In the genomic region with DNA sequence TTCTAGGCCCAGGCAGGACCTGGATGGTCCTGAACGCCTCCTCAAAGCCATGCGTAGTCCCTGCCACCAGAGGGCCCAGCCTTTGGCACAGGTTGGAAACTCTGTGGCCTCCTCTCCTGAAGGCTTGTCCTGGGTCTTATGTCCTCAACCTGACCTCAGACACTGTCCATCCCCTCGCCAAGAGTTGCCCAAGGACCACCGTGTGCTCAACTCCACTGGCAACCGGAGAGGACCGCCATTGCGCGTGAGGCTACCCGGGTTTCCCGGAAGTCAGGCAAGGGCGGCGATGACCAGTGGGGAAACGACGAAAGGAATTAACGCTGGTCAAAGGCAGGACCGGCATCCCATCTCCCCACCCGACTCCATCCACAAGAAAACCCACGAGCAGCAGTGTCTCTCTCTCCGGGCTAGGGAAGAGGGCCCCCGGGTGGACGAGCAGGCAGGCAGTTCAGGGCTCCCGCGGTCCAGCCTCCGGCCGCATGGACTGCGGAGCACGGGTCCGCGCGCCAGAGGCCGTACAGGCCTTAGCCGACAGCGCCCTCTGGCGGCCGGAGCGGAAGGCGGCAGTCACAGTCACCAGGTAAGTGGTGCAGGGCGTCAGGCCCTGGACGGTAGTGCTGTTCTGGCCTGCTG, we compare ENCODE assay signal across 8 mouse cellular contexts. TPM values are rescaled to one million over a fixed set of nuclear protein-coding genes. Genes with fewer than 3 reads are reported as not detected.
DNase-seq lines count a peak whose midpoint lies in the region; ATAC-seq and TF ChIP-seq lines count a peak whose summit lies in the region.

No protein-coding gene starts in this region.

- H3K4me1 ChIP-seq in ES-Bruce4 (ENCODE audit: control insufficient read depth, insufficient read depth, low read length) = no peaks in the 10 kb centered on the region
- H3K4me1 ChIP-seq in forebrain, embryonic 15.5 days = peaks cover 28% of the 10 kb centered on the region
- peaks cover 7% of the 10 kb centered on the region for H3K4me1 ChIP-seq in lung, adult 2 months (ENCODE audit: control insufficient read depth, insufficient read depth, low read length)
- H3K4me1 ChIP-seq in neural tube, embryonic 15.5 days = peaks cover 26% of the 10 kb centered on the region

- peak; percentile 85 for ATAC-seq in forebrain, embryonic 15.5 days (replicated peaks)
- ATAC-seq in neural tube, embryonic 15.5 days (ENCODE audit: low FRiP score) = peak; percentile 76

- H3K9me3 ChIP-seq in ES-Bruce4 (replicated peaks; ENCODE audit: control insufficient read depth, insufficient read depth, low read length, poor library complexity, severe bottlenecking) = no peaks in the 10 kb centered on the region
- H3K9me3 ChIP-seq in forebrain, embryonic 15.5 days = no peaks in the 10 kb centered on the region
- no peaks in the 10 kb centered on the region for H3K9me3 ChIP-seq in neural tube, embryonic 15.5 days (replicated peaks)

- H3K4me2 ChIP-seq in forebrain, embryonic 15.5 days (replicated peaks) = peak overlapping the region; percentile 79
- peak overlapping the region; percentile 82 for H3K4me2 ChIP-seq in neural tube, embryonic 15.5 days

- no peaks in the 10 kb centered on the region for H3K27me3 ChIP-seq in ES-Bruce4 (ENCODE audit: control insufficient read depth, insufficient read depth, low read length, poor library complexity, severe bottlenecking)
- 0 out of 2 replicates have a peak, but pooled peaks cover 8% of the 10 kb centered on the region for H3K27me3 ChIP-seq in forebrain, embryonic 15.5 days
- peaks cover 26% of the 10 kb centered on the region for H3K27me3 ChIP-seq in neural tube, embryonic 15.5 days (replicated peaks)

- peak overlapping the region; percentile 72 for H3K4me3 ChIP-seq in ES-Bruce4 (ENCODE audit: low read depth, low read length)
- peak overlapping the region; percentile 49 for H3K4me3 ChIP-seq in forebrain, embryonic 15.5 days
- peak overlapping the region; percentile 72 for H3K4me3 ChIP-seq in lung, adult 2 months (replicated peaks; ENCODE audit: extremely low read depth, low read depth, low read length)
- peak overlapping the region; percentile 48 for H3K4me3 ChIP-seq in neural tube, embryonic 15.5 days (replicated peaks)

- H3K27ac ChIP-seq in ES-Bruce4 (ENCODE audit: insufficient read depth, low read length) = no peak overlapping the region
- H3K27ac ChIP-seq in forebrain, embryonic 15.5 days (replicated peaks) = no peak overlapping the region
- H3K27ac ChIP-seq in neural tube, embryonic 15.5 days (replicated peaks) = peak overlapping the region; percentile 79

- H3K36me3 ChIP-seq in ES-Bruce4 (ENCODE audit: control insufficient read depth, insufficient read depth, low read length, poor library complexity, severe bottlenecking) = no peaks in the 10 kb centered on the region
- no peaks in the 10 kb centered on the region for H3K36me3 ChIP-seq in forebrain, embryonic 15.5 days
- H3K36me3 ChIP-seq in neural tube, embryonic 15.5 days = no peaks in the 10 kb centered on the region

- TF ChIP-seq EP300 in ES-Bruce4 (IDR thresholded peaks at IDR 0.05; ENCODE audit: insufficient read depth, low read depth, low read length) = no peak

- no peak for TF ChIP-seq POLR2A in ES-Bruce4 (IDR thresholded peaks at IDR 0.05; ENCODE audit: insufficient read depth, low read length)
- TF ChIP-seq POLR2A in lung, adult 2 months (IDR thresholded peaks at IDR 0.05; ENCODE audit: borderline replicate concordance, extremely low read depth, low read depth, low read length) = peak; percentile 62

- H3K9ac ChIP-seq in ES-Bruce4 (ENCODE audit: low read depth, poor library complexity, severe bottlenecking) = peak overlapping the region; percentile 74
- peak overlapping the region; percentile 69 for H3K9ac ChIP-seq in forebrain, embryonic 15.5 days (replicated peaks)
- peak overlapping the region; percentile 64 for H3K9ac ChIP-seq in neural tube, embryonic 15.5 days (replicated peaks)

- peak; percentile 93 for DNase-seq in cerebellum, adult 11 months
- DNase-seq in heart, postnatal 36 days = peak; percentile 93 to 96
- peak; percentile 80 to 93 for DNase-seq in layer of hippocampus, adult 18-20 months (ENCODE audit: low spot score in 2 of 2)
- DNase-seq in lung, adult 2 months = peak; percentile 91
- peak; percentile 89 for DNase-seq in testis, postnatal 14 days (ENCODE audit: low spot score)

- peak; percentile 96 for TF ChIP-seq CTCF in ES-Bruce4 (IDR thresholded peaks at IDR 0.05; ENCODE audit: low read depth, low read length)
- TF ChIP-seq CTCF in lung, adult 2 months (IDR thresholded peaks at IDR 0.05; ENCODE audit: insufficient read depth, low read length) = peak; percentile 87

- WGBS in forebrain, embryonic 15.5 days = under 1% methylated on average over 39 of the region's 39 CpGs
- under 1% methylated on average over 39 of the region's 39 CpGs for whole genome bisulfite sequencing in lung, adult 2 months
- WGBS in neural tube, embryonic 15.5 days = under 1% methylated on average over 39 of the region's 39 CpGs

- intact Hi-C loops in heart, postnatal 36 days (cut with DNase I) = loop anchor here (1.0 to 2.0 kb wide), 2 partner anchors 14 to 49 kb away; no protein-coding TSS in a partner anchor

RNA-seq across cellular contexts. Expression of a gene that starts 4.5 kb away (rescaled TPM):
- 0.67 and 0.99 TPM in 2 replicates for polyA plus RNA-seq in ES-Bruce4 (2011; ENCODE audit: insufficient read depth, insufficient read length, low read depth, missing spikeins)
- 21.8 and 22.6 TPM in 2 replicates for polyA plus RNA-seq in forebrain, embryonic 15.5 days (2015; fragmentation: Nextera tagmentation; extraction: Ambion mirVana)
- 1 to 10 TPM; 6.6 to 7.9 TPM for total RNA-seq in heart, postnatal 36 days (2021)
- total RNA-seq in layer of hippocampus, adult 18-20 months (2021) = 10 to 100 TPM; 10.4 to 11.9 TPM
- polyA plus RNA-seq in lung, adult 2 months (2012; rRNA removed) = 9.2 and 11.8 TPM in 2 replicates
- polyA plus RNA-seq in neural tube, embryonic 15.5 days (2015; fragmentation: Nextera tagmentation; extraction: Ambion mirVana) = 30.0 and 31.9 TPM in 2 replicates

RNA-seq across cellular contexts. Expression of a gene that starts 9.1 kb away (rescaled TPM):
- 78.2 and 89.5 TPM in 2 replicates for polyA plus RNA-seq in ES-Bruce4 (2011; ENCODE audit: insufficient read depth, insufficient read length, low read depth, missing spikeins)
- polyA plus RNA-seq in forebrain, embryonic 15.5 days (2015; fragmentation: Nextera tagmentation; extraction: Ambion mirVana) = 91.0 TPM in 2 replicates
- total RNA-seq in heart, postnatal 36 days (2021) = 10 to 100 TPM; 45.1 to 45.9 TPM
- total RNA-seq in layer of hippocampus, adult 18-20 months (2021) = 10 to 100 TPM; 50.6 to 50.9 TPM
- polyA plus RNA-seq in lung, adult 2 months (2012; rRNA removed) = 44.5 and 48.4 TPM in 2 replicates
- 90.0 and 96.6 TPM in 2 replicates for polyA plus RNA-seq in neural tube, embryonic 15.5 days (2015; fragmentation: Nextera tagmentation; extraction: Ambion mirVana)

RNA-seq across cellular contexts. Expression of a gene that starts 15.7 kb away (rescaled TPM):
- 0.26 and 0.40 TPM in 2 replicates for polyA plus RNA-seq in ES-Bruce4 (2011; ENCODE audit: insufficient read depth, insufficient read length, low read depth, missing spikeins)
- polyA plus RNA-seq in forebrain, embryonic 15.5 days (2015; fragmentation: Nextera tagmentation; extraction: Ambion mirVana) = 0.29 and 0.60 TPM in 2 replicates
- total RNA-seq in heart, postnatal 36 days (2021) = 1 to 10 TPM in 1 of 2 experiments, under 1 TPM in 1; 0.64 to 1.3 TPM
- 10 to 100 TPM; 25.6 to 30.8 TPM for total RNA-seq in layer of hippocampus, adult 18-20 months (2021)
- polyA plus RNA-seq in lung, adult 2 months (2012; rRNA removed) = 0.38 and 0.52 TPM in 2 replicates
- 0.78 and 1.2 TPM in 2 replicates for polyA plus RNA-seq in neural tube, embryonic 15.5 days (2015; fragmentation: Nextera tagmentation; extraction: Ambion mirVana)

RNA-seq across cellular contexts. Expression of a gene that starts 20.2 kb away (rescaled TPM):
- polyA plus RNA-seq in ES-Bruce4 (2011; ENCODE audit: insufficient read depth, insufficient read length, low read depth, missing spikeins) = not detected in 2 replicates
- not detected in 2 replicates for polyA plus RNA-seq in forebrain, embryonic 15.5 days (2015; fragmentation: Nextera tagmentation; extraction: Ambion mirVana)
- not detected for total RNA-seq in heart, postnatal 36 days (2021)
- not detected for total RNA-seq in layer of hippocampus, adult 18-20 months (2021)
- 15.7 and 17.3 TPM in 2 replicates for polyA plus RNA-seq in lung, adult 2 months (2012; rRNA removed)
- polyA plus RNA-seq in neural tube, embryonic 15.5 days (2015; fragmentation: Nextera tagmentation; extraction: Ambion mirVana) = 0.27 TPM in 1 of 2 replicates, not detected in the other

RNA-seq across cellular contexts. Expression of a gene that starts 32.7 kb away (rescaled TPM):
- 70.0 and 82.8 TPM in 2 replicates for polyA plus RNA-seq in ES-Bruce4 (2011; ENCODE audit: insufficient read depth, insufficient read length, low read depth, missing spikeins)
- 228 and 244 TPM in 2 replicates for polyA plus RNA-seq in forebrain, embryonic 15.5 days (2015; fragmentation: Nextera tagmentation; extraction: Ambion mirVana)
- 10 to 100 TPM; 77.8 to 81.1 TPM for total RNA-seq in heart, postnatal 36 days (2021)
- total RNA-seq in layer of hippocampus, adult 18-20 months (2021) = 10 to 100 TPM; 74.7 to 91.6 TPM
- 36.9 and 40.0 TPM in 2 replicates for polyA plus RNA-seq in lung, adult 2 months (2012; rRNA removed)
- polyA plus RNA-seq in neural tube, embryonic 15.5 days (2015; fragmentation: Nextera tagmentation; extraction: Ambion mirVana) = 259 and 285 TPM in 2 replicates
